Mouse (Mus musculus) lung, embryonic 15.5 days (tissue): ENCODE results near the gene Rnf4. TPM values are rescaled to one million over a fixed set of nuclear protein-coding genes. Genes with fewer than 3 reads are reported as not detected.

Experiments
- ATAC-seq: fragments of 200-750 bp; cut with Nextera tagmentation; 2 replicates; pipeline ENCODE4 v1.8.0; 2017; ENCODE audit warnings: moderate number of reproducible peaks, borderline replicate concordance; ENCODE audit not compliant: low FRiP score, low TSS enrichment; ENCODE audit errors: extremely low read depth
- H3K27ac ChIP-seq: fragments of 300-500 bp; sonication (generic); 2 replicates; pipeline ENCODE4 v1.5.1; 2015; ENCODE audit warnings: moderate library complexity, mild to moderate bottlenecking, inconsistent platforms
- H3K27me3 ChIP-seq: fragments of 300-500 bp; sonication (generic); 2 replicates; pipeline ENCODE4 v1.6.1; 2015; ENCODE audit warnings: inconsistent platforms
- H3K36me3 ChIP-seq: fragments of 300-500 bp; sonication (generic); 2 replicates; pipeline ENCODE4 v1.6.1; 2015; ENCODE audit warnings: inconsistent platforms
- H3K4me1 ChIP-seq: fragments of 300-500 bp; sonication (generic); 2 replicates; pipeline ENCODE4 v1.6.1; 2015; ENCODE audit warnings: inconsistent platforms
- H3K4me2 ChIP-seq: fragments of 300-500 bp; sonication (generic); 2 replicates; pipeline ENCODE4 v1.6.1; 2015; ENCODE audit warnings: inconsistent platforms, mild to moderate bottlenecking, moderate library complexity
- H3K4me3 ChIP-seq: fragments of 300-500 bp; sonication (generic); 2 replicates; pipeline ENCODE4 v1.5.1; 2015; ENCODE audit warnings: mild to moderate bottlenecking, inconsistent platforms
- H3K9ac ChIP-seq: fragments of 300-500 bp; sonication (generic); 2 replicates; pipeline ENCODE4 v1.6.1; 2015; ENCODE audit warnings: inconsistent platforms
- H3K9me3 ChIP-seq: fragments of 300-500 bp; sonication (generic); 2 replicates; pipeline ENCODE4 v1.6.1; 2016; ENCODE audit warnings: inconsistent platforms
- WGBS: fragments of 180-500 bp; shearing (Covaris S2); methylation state at CpG from one replicate; pipeline ENCODE4 v1.1.7; 2015; 5-methylcytosine and 5-hydroxymethylcytosine counted together
- polyA plus RNA-seq: library from polyadenylated mRNA; unstranded; fragments of >200 nt; fragmentation: Nextera tagmentation; extraction: Ambion mirVana; gene quantifications from 2 replicates; pipeline ENCODE4 v1.2.1, GENCODE M21; 2015

Gene Rnf4
- polyA plus RNA-seq, 1 experiment from 2014 or later, result 163 TPM

GRCm38 (mm10) chr5:34302377-34302776 lies 33.7 kb upstream of the Rnf4 start:
- no peak for ATAC-seq
- WGBS, result 67% methylated on average over 7 of the region's 7 CpGs

GRCm38 (mm10) chr5:34309016-34309415 lies 27.1 kb upstream of the Rnf4 start:
- no peak overlapping the region for H3K4me2 ChIP-seq
- H3K27ac ChIP-seq, result no peak overlapping the region
- no peak overlapping the region for H3K9ac ChIP-seq
- H3K27me3 ChIP-seq, result no peaks in the 10 kb centered on the region
- no peaks in the 10 kb centered on the region for H3K36me3 ChIP-seq
- no peaks in the 10 kb centered on the region for H3K4me1 ChIP-seq
- no peak for ATAC-seq
- no peak overlapping the region for H3K4me3 ChIP-seq
- H3K9me3 ChIP-seq, result no peaks in the 10 kb centered on the region
- 52% methylated on average over 3 of the region's 3 CpGs for WGBS

More at GRCm38 (mm10) chr5:34302377-34302776, 33.7 kb upstream of the Rnf4 start:
- H3K4me3 ChIP-seq, result no peak overlapping the region
- H3K4me1 ChIP-seq, result no peaks in the 10 kb centered on the region
- no peak overlapping the region for H3K27ac ChIP-seq
- no peaks in the 10 kb centered on the region for H3K36me3 ChIP-seq
- H3K27me3 ChIP-seq, result peaks cover 3% of the 10 kb centered on the region; the same call in 1 of the 2 replicates
- no peak overlapping the region for H3K9ac ChIP-seq
- H3K9me3 ChIP-seq, result no peaks in the 10 kb centered on the region
- no peak overlapping the region for H3K4me2 ChIP-seq

- 62% methylated on average over 2 of the region's 2 CpGs for WGBS
- Histone ChIP-seq H3K27ac (no peak overlapping the region), H3K27me3 (no peaks in the 10 kb centered on the region), H3K4me2 (no peak overlapping the region), H3K4me1 (no peaks in the 10 kb centered on the region), H3K4me3 (no peak overlapping the region), H3K9me3 (no peaks in the 10 kb centered on the region), H3K9ac (no peak overlapping the region), H3K36me3 (no peaks in the 10 kb centered on the region)
- ATAC-seq, result no peak
These were observed 16.5 kb upstream of the Rnf4 start for GRCm38 (mm10) chr5:34319491-34320034.

- Histone ChIP-seq H3K27me3 (no peaks in the 10 kb centered on the region), H3K9ac (no peak overlapping the region), H3K36me3 (no peaks in the 10 kb centered on the region), H3K4me3 (no peak overlapping the region), H3K27ac (no peak overlapping the region), H3K4me2 (no peak overlapping the region), H3K4me1 (peaks cover 3% of the 10 kb centered on the region; the same call in 1 of the 2 replicates), H3K9me3 (no peaks in the 10 kb centered on the region)
- 78% methylated on average over 4 of the region's 4 CpGs for WGBS
- ATAC-seq, result no peak
These were observed 14.9 kb upstream of the Rnf4 start for GRCm38 (mm10) chr5:34321236-34321635.

GRCm38 (mm10) chr5:34325286-34325685 lies 10.8 kb upstream of the Rnf4 start:
- H3K27me3 ChIP-seq, result no peaks in the 10 kb centered on the region
- H3K9me3 ChIP-seq, result no peaks in the 10 kb centered on the region
- no peak overlapping the region for H3K4me3 ChIP-seq
- H3K4me1 ChIP-seq, result peaks cover 13% of the 10 kb centered on the region
- H3K36me3 ChIP-seq, result no peaks in the 10 kb centered on the region
- ATAC-seq, result no peak
- H3K27ac ChIP-seq, result no peak overlapping the region
- no peak overlapping the region for H3K4me2 ChIP-seq
- H3K9ac ChIP-seq, result no peak overlapping the region

DNA sequence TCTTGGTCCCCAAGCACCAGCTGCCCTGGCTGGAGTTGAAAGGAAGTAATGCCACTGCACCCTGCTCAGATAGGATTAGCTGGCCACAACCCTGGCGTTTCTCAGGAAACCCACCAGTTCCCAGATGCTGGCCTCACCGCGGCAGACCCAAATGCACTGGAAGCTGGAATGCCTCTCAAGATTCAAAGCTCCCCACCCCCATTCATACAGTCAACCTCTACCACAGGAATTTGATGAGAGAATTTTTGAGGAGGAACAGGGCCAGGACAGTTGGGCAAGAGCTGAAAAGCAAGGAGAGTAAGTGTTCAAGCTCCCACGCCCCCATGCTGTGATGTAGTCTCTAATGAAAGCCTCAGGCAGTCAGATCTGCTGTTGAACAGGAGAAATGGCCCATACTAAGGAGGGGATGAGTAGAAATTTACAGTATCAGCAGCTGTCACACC lies 9.8 kb upstream of the Rnf4 start:
- Histone ChIP-seq H3K4me2 (peak overlapping the region; percentile 69), H3K36me3 (no peaks in the 10 kb centered on the region), H3K4me3 (no peak overlapping the region), H3K27ac (no peak overlapping the region), H3K9me3 (no peaks in the 10 kb centered on the region), H3K27me3 (no peaks in the 10 kb centered on the region), H3K4me1 (peaks cover 13% of the 10 kb centered on the region), H3K9ac (no peak overlapping the region)
- WGBS, result 19% methylated on average over 4 of the region's 4 CpGs
- peak; percentile 43; the same call in 1 of the 2 replicates for ATAC-seq

GRCm38 (mm10) chr5:34326875-34327576 lies 9.1 kb upstream of the Rnf4 start:
- Histone ChIP-seq H3K27ac (no peak overlapping the region), H3K9ac (no peak overlapping the region), H3K27me3 (no peaks in the 10 kb centered on the region), H3K4me3 (peak overlapping the region; percentile 35), H3K4me1 (peaks cover 13% of the 10 kb centered on the region), H3K9me3 (no peaks in the 10 kb centered on the region), H3K4me2 (peak overlapping the region; percentile 69), H3K36me3 (no peaks in the 10 kb centered on the region)
- WGBS, result 6% methylated on average over 31 of the region's 31 CpGs
- ATAC-seq, result peak; percentile 60

DNA sequence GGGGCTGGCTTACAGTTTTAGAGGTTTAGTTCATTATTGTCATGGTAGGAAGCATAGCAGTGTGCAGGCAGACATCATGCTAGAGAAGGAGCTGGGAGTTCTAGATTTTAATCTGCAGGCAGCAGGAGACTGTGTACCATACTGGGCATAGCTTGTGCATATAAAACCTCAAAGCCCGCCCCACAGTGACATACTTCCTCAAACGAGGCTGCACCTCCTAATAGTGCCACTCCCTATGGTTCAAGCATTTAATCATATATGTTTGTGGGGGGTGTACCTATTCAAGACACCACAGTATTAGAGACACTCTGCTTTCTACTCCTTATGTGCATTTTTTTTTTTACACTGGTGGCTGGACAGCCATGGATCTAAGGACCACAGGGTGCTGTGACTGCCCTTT lies 6.0 kb upstream of the Rnf4 start:
- Histone ChIP-seq H3K4me2 (no peak overlapping the region), H3K4me1 (peaks cover 13% of the 10 kb centered on the region), H3K27ac (no peak overlapping the region), H3K4me3 (no peak overlapping the region), H3K36me3 (no peaks in the 10 kb centered on the region), H3K9me3 (no peaks in the 10 kb centered on the region), H3K9ac (no peak overlapping the region), H3K27me3 (no peaks in the 10 kb centered on the region)
- no peak for ATAC-seq
- 79% methylated on average over 2 of the region's 2 CpGs for WGBS

GRCm38 (mm10) chr5:34334081-34334480 lies 2.0 kb upstream of the Rnf4 start:
- Histone ChIP-seq H3K27ac (no peak overlapping the region), H3K36me3 (no peaks in the 10 kb centered on the region), H3K4me3 (no peak overlapping the region), H3K4me1 (peaks cover 17% of the 10 kb centered on the region; the same call in 1 of the 2 replicates), H3K27me3 (no peaks in the 10 kb centered on the region), H3K4me2 (no peak overlapping the region), H3K9ac (no peak overlapping the region), H3K9me3 (no peaks in the 10 kb centered on the region)
- 81% methylated on average over 1 of the region's 1 CpGs for WGBS
- no peak for ATAC-seq

GRCm38 (mm10) chr5:34335539-34336096 lies 471 bp upstream of the Rnf4 start:
- Histone ChIP-seq H3K4me2 (peak overlapping the region; percentile 79), H3K4me3 (peak overlapping the region; percentile 71), H3K36me3 (no peaks in the 10 kb centered on the region), H3K9ac (peak overlapping the region; percentile 89), H3K4me1 (peaks cover 19% of the 10 kb centered on the region; the same call in 1 of the 2 replicates), H3K27me3 (no peaks in the 10 kb centered on the region), H3K9me3 (no peaks in the 10 kb centered on the region), H3K27ac (peak overlapping the region; percentile 81)
- WGBS, result 1% methylated on average over 21 of the region's 21 CpGs
- ATAC-seq, result peak; percentile 50; the same call in 1 of the 2 replicates

GRCm38 (mm10) chr5:34336775-34337450 lies 824 bp downstream of the Rnf4 start:
- Histone ChIP-seq H3K4me3 (peak overlapping the region; percentile 71), H3K36me3 (no peaks in the 10 kb centered on the region), H3K27ac (peak overlapping the region; percentile 96), H3K9me3 (no peaks in the 10 kb centered on the region), H3K4me1 (peaks cover 19% of the 10 kb centered on the region; the same call in 1 of the 2 replicates), H3K9ac (peak overlapping the region; percentile 96), H3K4me2 (peak overlapping the region; percentile 59), H3K27me3 (no peaks in the 10 kb centered on the region)
- peak; percentile 27; the same call in 1 of the 2 replicates for ATAC-seq
- 0% methylated on average over 42 of the region's 42 CpGs for WGBS

GRCm38 (mm10) chr5:34340246-34340645 lies 4.2 kb downstream of the Rnf4 start:
- no peak overlapping the region for H3K4me3 ChIP-seq
- H3K9ac ChIP-seq, result no peak overlapping the region
- H3K4me2 ChIP-seq, result no peak overlapping the region
- peaks cover 17% of the 10 kb centered on the region for H3K36me3 ChIP-seq
- no peaks in the 10 kb centered on the region for H3K9me3 ChIP-seq
- H3K4me1 ChIP-seq, result peaks cover 18% of the 10 kb centered on the region; the same call in 1 of the 2 replicates
- H3K27me3 ChIP-seq, result no peaks in the 10 kb centered on the region
- H3K27ac ChIP-seq, result no peak overlapping the region
- ATAC-seq, result no peak
- 91% methylated on average over 6 of the region's 6 CpGs for WGBS
